Mouse (Mus musculus): ENCODE measurements at regions not wholly inside any gene's neighbourhood (a gene's known extent, or its start where the extent isn't known, plus 50 kb on each side); places are given as distances from the start of the nearest gene placed in this dataset.
A peak's percentile ranks its signal among the peaks of the same experiment; 100 is the strongest.

DNA sequence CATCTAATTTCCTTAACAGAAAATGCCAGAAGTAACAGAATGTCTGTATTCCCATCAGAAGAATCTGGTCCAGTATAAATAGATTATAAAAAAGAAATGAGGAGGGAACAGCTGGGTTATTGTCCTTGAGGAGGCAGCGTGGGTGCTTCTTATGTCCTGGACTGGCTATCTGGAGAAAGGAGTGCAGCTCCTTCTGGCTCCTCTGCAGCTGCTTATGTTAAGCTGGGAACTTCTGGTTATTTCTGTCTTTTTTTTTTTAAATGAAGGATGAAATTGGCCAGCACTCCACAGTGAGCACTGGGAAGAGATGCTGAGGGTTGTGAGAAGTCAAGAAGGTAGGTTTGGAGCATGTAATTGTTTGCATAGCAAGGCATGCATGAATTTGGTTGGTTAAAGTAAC is 441.5 kb downstream of the Ebf1 start:
- WGBS: 90% methylated on average over 1 of the region's 1 CpGs
- H3K9me3 ChIP-seq: no peaks in the 10 kb centered on the region

DNA sequence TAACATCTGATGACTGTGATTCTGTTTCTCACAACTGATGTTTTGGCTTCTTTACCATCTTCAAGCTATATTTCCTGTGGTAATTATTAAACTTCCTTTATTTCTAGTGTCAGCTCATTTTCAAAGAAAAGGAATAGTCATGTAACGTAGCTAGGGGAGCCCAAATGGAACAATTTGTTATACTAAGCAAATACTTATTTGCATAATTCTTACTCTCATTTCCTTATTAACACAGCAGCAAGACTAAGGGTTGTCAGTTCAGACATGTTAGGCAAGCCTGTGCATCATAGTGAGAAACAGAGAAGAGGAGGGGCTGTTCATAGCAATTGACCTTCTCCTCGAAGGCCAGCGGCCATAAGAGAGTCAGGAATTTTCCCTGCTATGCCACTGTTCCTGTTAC is 449.5 kb downstream of the Ebf1 start:
- DNase-seq (ENCODE audit: low spot score): no peak
- no peaks in the 10 kb centered on the region for H3K27me3 ChIP-seq (ENCODE audit: insufficient read depth, poor library complexity, severe bottlenecking)
- no peaks in the 10 kb centered on the region for H3K36me3 ChIP-seq
- H3K4me1 ChIP-seq (replicated peaks): 0 out of 2 replicates have a peak, but pooled peaks cover 2% of the 10 kb centered on the region
- no peak overlapping the region for H3K4me3 ChIP-seq
- H3K27ac ChIP-seq: no peak overlapping the region
- no peaks in the 10 kb centered on the region for H3K9me3 ChIP-seq
- 86% methylated on average over 3 of the region's 3 CpGs for whole genome bisulfite sequencing

More for the DNA sequence above, 441.5 kb downstream of the Ebf1 start:
- Histone ChIP-seq H3K4me1 (replicated peaks) (no peaks in the 10 kb centered on the region), H3K4me3 (no peak overlapping the region), H3K27me3 (ENCODE audit: insufficient read depth, poor library complexity, severe bottlenecking) (no peaks in the 10 kb centered on the region), H3K27ac (no peak overlapping the region), H3K36me3 (no peaks in the 10 kb centered on the region)
- DNase-seq (ENCODE audit: low spot score): no peak

DNA sequence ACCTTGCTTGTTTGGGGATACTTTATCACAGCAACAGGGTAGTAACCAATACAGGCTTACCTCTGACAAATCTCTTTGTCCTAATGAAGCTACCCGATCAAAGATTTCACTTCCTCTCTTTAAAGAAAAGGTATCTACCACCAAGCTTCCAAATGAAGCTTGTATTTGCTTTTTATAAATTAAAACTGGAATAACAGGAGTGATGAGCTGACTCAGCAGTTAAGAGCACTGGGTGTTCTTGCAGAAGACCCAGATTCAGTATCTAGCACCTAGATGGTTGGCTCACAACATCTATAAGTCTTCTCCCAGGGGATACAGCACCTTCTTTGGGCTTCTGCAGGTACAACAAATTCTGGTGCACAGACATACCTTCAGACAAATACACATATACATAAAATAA is 453.2 kb downstream of the Ebf1 start:
- Histone ChIP-seq H3K36me3 (no peaks in the 10 kb centered on the region), H3K27ac (no peak overlapping the region), H3K27me3 (ENCODE audit: insufficient read depth, poor library complexity, severe bottlenecking) (no peaks in the 10 kb centered on the region), H3K4me3 (no peak overlapping the region), H3K4me1 (replicated peaks) (0 out of 2 replicates have a peak, but pooled peaks cover 2% of the 10 kb centered on the region), H3K9me3 (no peaks in the 10 kb centered on the region)
- 87% methylated on average over 1 of the region's 1 CpGs for WGBS
- no peak for DNase-seq (ENCODE audit: low spot score)

DNA sequence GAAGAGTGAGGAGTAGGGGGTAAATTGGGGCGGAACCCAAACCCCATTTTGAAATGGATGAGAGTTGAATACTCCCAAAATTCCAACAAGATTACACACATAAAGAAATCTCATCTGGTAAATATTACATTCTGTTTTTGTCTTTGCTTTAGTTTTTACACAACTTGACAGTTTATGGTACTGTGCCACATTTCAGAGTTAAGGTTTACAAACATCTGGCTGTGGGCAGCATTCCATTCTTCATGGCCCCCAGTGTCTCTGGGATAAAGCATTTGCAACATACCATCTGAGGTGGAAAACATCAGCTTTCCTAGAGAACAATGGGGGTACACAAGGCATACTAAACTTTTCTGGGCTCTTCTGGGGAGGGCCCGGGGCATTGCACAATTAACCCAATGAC is 454.1 kb downstream of the Ebf1 start:
- Histone ChIP-seq H3K9me3 (no peaks in the 10 kb centered on the region), H3K27ac (no peak overlapping the region), H3K4me3 (no peak overlapping the region), H3K36me3 (no peaks in the 10 kb centered on the region), H3K4me1 (replicated peaks) (0 out of 2 replicates have a peak, but pooled peaks cover 1% of the 10 kb centered on the region), H3K27me3 (ENCODE audit: insufficient read depth, poor library complexity, severe bottlenecking) (no peaks in the 10 kb centered on the region)
- no peak for DNase-seq (ENCODE audit: low spot score)
- 93% methylated on average over 2 of the region's 2 CpGs for WGBS

DNA sequence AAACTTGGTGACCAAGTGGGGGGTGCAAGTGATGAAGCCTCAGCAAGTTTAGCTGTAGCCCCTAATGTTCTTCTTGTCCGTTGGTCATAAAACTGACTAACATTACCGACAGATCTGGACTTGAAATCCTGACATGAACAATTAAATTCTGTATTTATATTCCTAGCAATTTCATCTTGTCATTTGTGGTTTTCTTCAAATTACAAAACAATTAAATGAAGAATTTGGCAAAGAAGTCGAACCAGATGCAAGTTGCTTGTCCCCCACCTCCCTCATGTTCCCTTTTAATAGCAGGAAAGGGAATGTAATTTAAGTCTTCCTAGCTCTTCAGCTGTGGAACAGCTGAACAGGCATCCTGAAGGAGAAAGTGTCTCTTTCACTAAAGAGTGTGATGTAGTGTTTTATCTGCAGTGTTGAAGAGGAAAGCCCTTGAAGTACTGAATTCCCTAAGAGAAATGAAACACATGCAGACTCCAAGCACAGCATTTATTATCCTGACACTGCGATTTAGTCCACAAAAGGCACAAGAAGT is 467.5 kb downstream of the Ebf1 start:
- H3K27me3 ChIP-seq (ENCODE audit: insufficient read depth, poor library complexity, severe bottlenecking): no peaks in the 10 kb centered on the region
- H3K27ac ChIP-seq: no peak overlapping the region
- H3K4me3 ChIP-seq: no peak overlapping the region
- H3K4me1 ChIP-seq (replicated peaks): no peaks in the 10 kb centered on the region
- WGBS: 87% methylated on average over 4 of the region's 4 CpGs
- DNase-seq (ENCODE audit: low spot score): no peak
- H3K36me3 ChIP-seq: no peaks in the 10 kb centered on the region
- H3K9me3 ChIP-seq: no peaks in the 10 kb centered on the region

DNA sequence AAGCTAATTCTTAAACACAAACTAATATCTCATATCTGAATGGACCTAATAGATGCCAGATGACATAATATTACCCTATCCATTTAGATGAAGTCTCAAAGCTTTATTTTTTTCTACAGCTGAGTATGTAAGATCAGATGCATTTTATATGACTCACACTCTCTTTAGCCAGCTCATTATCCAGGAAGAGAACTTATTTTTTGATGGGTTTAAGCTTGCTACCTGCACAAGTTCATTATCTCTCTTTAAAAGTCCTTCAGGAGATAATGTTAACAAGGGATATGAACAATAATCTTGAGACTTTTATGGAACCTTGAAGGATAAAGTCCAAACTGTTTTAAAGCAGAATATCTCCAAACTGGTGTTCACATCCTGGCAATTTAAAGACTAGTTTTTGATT is 468.0 kb downstream of the Ebf1 start:
- no peaks in the 10 kb centered on the region for H3K4me1 ChIP-seq (replicated peaks)
- H3K36me3 ChIP-seq: no peaks in the 10 kb centered on the region
- no peak overlapping the region for H3K27ac ChIP-seq
- no peak overlapping the region for H3K4me3 ChIP-seq
- no peaks in the 10 kb centered on the region for H3K9me3 ChIP-seq
- no peaks in the 10 kb centered on the region for H3K27me3 ChIP-seq (ENCODE audit: insufficient read depth, poor library complexity, severe bottlenecking)
- DNase-seq (ENCODE audit: low spot score): no peak

DNA sequence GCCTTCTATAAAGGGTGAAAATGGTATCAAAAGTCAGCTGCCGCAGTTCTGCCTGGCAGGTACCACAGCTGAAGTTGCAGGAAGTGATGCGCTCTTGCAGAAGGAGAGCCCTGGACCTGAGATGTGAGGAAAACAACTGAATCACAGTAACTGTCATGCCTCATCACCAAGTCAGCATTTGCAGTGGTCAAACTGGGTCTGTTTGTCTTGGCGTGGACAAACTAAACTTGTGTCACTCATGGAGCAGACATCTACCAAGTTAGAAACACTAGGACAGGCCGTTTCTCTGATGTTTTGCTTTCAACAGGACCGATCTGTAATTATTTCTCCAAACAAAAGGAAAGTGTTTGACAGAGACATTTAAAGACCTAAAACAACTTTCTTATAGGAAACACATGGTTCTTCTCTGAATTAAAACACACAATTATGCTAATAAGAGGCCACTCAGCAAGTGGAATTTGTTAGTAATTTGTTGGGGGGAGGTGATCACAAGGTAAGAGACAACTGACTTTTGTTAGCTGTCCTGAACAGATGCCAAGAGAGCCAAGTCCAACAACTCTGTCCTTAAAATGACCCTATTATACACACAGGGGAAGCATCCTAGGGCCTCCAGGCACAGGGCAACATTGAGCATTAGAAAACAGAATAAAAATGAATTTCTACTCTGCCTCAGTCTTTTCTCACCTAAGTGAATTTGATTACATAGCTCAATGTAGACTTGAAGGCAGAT is 470.2 kb downstream of the Ebf1 start:
- 71% methylated on average over 5 of the region's 5 CpGs for WGBS
- H3K4me3 ChIP-seq: no peak overlapping the region

DNA sequence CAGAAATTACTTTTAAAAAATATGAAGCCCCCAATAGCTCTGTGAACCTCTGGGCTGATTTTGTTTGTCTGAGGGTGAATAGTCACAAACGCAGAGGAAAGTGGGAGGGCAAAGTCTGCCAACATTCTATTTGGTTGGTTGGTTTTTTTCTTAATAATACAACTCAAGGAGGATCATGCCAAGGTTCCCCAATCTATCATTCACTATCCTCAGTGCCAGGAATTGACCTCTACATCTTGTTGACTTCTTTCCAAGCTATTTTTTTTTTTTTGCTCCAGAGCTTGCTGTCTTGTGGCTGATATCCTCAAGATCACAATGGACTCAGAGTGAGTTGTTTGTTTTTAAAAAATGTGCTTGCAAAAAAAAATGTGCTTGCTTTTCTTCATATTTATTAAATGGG is 471.2 kb downstream of the Ebf1 start:
- Histone ChIP-seq H3K27me3 (ENCODE audit: insufficient read depth, poor library complexity, severe bottlenecking) (no peaks in the 10 kb centered on the region), H3K4me1 (replicated peaks) (no peaks in the 10 kb centered on the region), H3K36me3 (no peaks in the 10 kb centered on the region), H3K4me3 (no peak overlapping the region), H3K27ac (no peak overlapping the region), H3K9me3 (no peaks in the 10 kb centered on the region)
- WGBS: 89% methylated on average over 1 of the region's 1 CpGs
- no peak for DNase-seq (ENCODE audit: low spot score)

More for the DNA sequence above, 470.2 kb downstream of the Ebf1 start:
- Histone ChIP-seq H3K9me3 (no peaks in the 10 kb centered on the region), H3K27ac (no peak overlapping the region), H3K27me3 (ENCODE audit: insufficient read depth, poor library complexity, severe bottlenecking) (no peaks in the 10 kb centered on the region), H3K36me3 (no peaks in the 10 kb centered on the region), H3K4me1 (replicated peaks) (no peaks in the 10 kb centered on the region)
- no peak for DNase-seq (ENCODE audit: low spot score)

DNA sequence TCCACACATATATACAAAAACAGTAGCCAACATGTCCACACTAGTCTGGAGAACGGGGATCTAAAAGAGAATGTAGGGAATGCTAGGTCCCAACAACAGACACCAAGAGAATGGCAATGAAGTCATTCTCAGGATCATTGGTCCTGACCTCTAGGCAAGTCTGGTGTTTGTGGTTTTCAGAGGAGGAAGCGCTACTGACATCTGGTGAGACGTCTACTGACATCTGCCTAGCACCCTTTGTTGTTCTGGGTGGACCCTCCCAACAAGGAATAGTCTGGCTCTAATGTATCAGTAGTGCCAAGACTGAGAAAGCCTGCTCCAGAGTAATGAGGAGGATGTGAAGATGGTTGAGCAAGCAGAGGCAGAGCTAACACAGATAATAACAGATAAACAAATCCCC is 472.4 kb downstream of the Ebf1 start:
- 70% methylated on average over 3 of the region's 3 CpGs for WGBS
- H3K27me3 ChIP-seq (ENCODE audit: insufficient read depth, poor library complexity, severe bottlenecking): no peaks in the 10 kb centered on the region
- no peaks in the 10 kb centered on the region for H3K9me3 ChIP-seq
- no peaks in the 10 kb centered on the region for H3K4me1 ChIP-seq (replicated peaks)
- no peak for DNase-seq (ENCODE audit: low spot score)
- H3K36me3 ChIP-seq: no peaks in the 10 kb centered on the region
- no peak overlapping the region for H3K4me3 ChIP-seq
- no peak overlapping the region for H3K27ac ChIP-seq

DNA sequence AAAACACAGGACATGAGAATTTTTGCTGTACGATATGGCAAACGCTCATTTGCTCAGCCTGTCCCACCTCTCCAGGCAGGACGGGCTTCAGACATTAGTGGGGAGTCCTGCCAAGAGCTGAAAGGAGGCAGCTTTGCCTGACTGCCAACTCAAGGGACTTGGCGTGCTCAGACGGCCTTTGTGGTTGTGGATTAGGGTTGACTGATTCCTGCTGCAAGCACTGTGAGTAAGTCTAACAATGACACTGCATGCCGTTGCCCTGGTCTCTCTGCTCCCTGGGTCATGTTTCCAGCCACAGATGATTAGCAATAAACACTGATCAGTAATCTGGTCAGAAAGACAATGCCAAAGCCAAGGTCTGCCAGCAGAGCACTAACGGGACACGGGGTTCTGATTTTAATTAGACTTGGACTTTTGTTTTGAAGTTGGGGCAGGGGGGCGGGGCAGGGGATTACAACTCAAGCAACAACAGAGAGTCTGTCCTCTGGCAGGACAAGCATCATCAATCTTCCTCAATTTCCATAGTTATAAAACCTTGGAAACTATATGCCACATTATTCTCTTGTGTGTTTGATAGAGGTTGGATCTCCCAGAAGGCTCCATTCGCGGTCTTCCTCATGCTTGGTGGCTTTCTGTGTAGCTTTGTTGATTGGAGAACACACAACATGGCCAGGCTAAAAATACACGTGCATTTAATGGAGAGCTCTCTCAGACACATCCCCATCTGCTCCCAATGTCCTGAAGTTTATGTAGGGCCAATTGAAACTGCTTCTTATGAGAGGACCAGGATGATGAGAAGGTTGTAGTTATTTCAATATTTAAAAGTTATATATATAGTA is 486.6 kb downstream of the Ebf1 start:
- WGBS: 61% methylated on average over 12 of the region's 12 CpGs
- peak overlapping the region; percentile 3; the same call in 1 of the 2 replicates for H3K27ac ChIP-seq

DNA sequence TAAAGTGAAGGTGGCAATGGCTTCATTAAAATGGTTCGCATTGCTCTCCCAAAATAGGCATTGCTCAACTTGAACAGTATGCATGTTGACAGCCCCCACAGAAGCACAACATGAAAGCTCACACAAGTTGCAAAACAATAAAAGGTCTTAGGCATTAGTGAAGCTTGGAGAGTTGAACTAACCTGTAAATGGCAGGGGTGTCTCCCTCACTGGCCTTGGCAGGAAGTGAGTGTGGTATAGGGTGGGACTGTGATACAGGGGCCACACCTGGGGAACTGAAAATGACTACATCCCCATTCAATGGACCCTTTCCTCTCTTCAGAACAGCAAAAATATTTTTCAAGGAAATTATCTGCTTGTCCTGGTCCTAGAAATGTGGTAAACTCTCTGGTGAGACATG is 499.6 kb downstream of the Ebf1 start:
- no peaks in the 10 kb centered on the region for H3K4me1 ChIP-seq (replicated peaks)

More for the DNA sequence above, 486.6 kb downstream of the Ebf1 start:
- H3K9me3 ChIP-seq: no peaks in the 10 kb centered on the region
- peaks cover 6% of the 10 kb centered on the region for H3K4me1 ChIP-seq (replicated peaks)
- no peaks in the 10 kb centered on the region for H3K27me3 ChIP-seq (ENCODE audit: insufficient read depth, poor library complexity, severe bottlenecking)
- no peak overlapping the region for H3K4me3 ChIP-seq
- peak; percentile 3 for DNase-seq (ENCODE audit: low spot score)
- no peaks in the 10 kb centered on the region for H3K36me3 ChIP-seq

DNA sequence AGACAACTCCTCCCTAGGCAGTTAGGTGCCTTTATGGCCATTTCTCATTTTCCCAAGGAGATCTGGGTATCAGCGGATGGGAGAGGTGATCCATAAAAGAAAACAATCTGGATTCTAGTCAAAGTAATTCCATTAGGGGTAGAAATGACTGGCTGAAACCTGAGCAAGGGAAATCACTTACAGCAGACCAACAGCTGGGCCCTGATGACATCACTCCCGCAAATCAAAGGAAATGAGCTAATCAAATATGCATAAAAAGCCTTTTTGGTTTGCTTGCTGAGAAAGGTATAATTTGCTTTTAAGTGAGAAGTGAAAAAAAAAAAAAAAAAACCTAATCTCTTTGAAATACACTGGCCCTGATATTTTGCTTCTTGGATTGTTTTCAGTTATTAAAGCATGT is 506.2 kb downstream of the Ebf1 start:
- WGBS: 79% methylated on average over 2 of the region's 2 CpGs

More for the DNA sequence above, 499.6 kb downstream of the Ebf1 start:
- H3K9me3 ChIP-seq: no peaks in the 10 kb centered on the region
- H3K36me3 ChIP-seq: no peaks in the 10 kb centered on the region
- WGBS: 93% methylated on average over 1 of the region's 1 CpGs
- no peak for DNase-seq (ENCODE audit: low spot score)
- no peak overlapping the region for H3K27ac ChIP-seq
- no peak overlapping the region for H3K4me3 ChIP-seq
- no peaks in the 10 kb centered on the region for H3K27me3 ChIP-seq (ENCODE audit: insufficient read depth, poor library complexity, severe bottlenecking)

DNA sequence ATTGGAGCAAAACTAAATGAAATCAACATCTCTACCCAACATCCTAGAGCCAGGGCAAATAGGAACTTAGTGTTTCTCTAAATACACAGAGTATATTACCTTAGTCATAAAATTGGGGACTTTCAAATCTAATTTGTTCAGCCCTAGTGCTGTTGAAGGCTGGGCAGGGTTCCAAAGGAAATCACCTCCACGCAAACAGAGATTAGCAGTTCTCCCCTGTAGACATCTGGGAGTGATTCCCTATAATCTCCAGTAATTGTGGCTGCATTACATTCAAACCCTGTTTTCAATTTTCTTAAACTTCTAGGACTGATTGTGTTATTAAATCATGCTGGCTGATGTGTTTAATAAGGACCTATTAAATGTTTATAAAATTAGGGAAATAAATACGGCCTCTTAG is 519.7 kb downstream of the Ebf1 start:
- Histone ChIP-seq H3K36me3 (no peaks in the 10 kb centered on the region), H3K4me3 (no peak overlapping the region), H3K4me1 (replicated peaks) (no peaks in the 10 kb centered on the region), H3K27ac (no peak overlapping the region), H3K9me3 (no peaks in the 10 kb centered on the region), H3K27me3 (ENCODE audit: insufficient read depth, poor library complexity, severe bottlenecking) (no peaks in the 10 kb centered on the region)
- WGBS: 86% methylated on average over 2 of the region's 2 CpGs
- no peak for DNase-seq (ENCODE audit: low spot score)

More for the DNA sequence above, 506.2 kb downstream of the Ebf1 start:
- Histone ChIP-seq H3K4me3 (no peak overlapping the region), H3K36me3 (no peaks in the 10 kb centered on the region), H3K9me3 (no peaks in the 10 kb centered on the region), H3K27ac (no peak overlapping the region), H3K4me1 (replicated peaks) (no peaks in the 10 kb centered on the region), H3K27me3 (ENCODE audit: insufficient read depth, poor library complexity, severe bottlenecking) (no peaks in the 10 kb centered on the region)
- DNase-seq (ENCODE audit: low spot score): no peak
